Mouse (Mus musculus) hindbrain, embryonic 15.5 days (tissue): Measurements from ENCODE around the gene Ier3. TPM values are rescaled to one million over a fixed set of nuclear protein-coding genes. Genes with fewer than 3 reads are reported as not detected.
"Not testable (repeated sequence)": the region's sequence is repeated elsewhere in the genome, so short reads cannot be mapped to it uniquely, and the experiment has no call there.

Experiments
- ATAC-seq: fragments of 200-750 bp; cut with Nextera tagmentation; 2 replicates; pipeline ENCODE4 v1.8.0; 2017; ENCODE audit warnings: low read depth, moderate number of reproducible peaks, moderate TSS enrichment; ENCODE audit not compliant: low FRiP score
- H3K27ac ChIP-seq: fragments of 300-500 bp; sonication (generic); replicated peaks from 2 replicates; pipeline ENCODE4 v1.5.1; 2015; ENCODE audit warnings: mild to moderate bottlenecking, inconsistent platforms
- H3K27me3 ChIP-seq: fragments of 300-500 bp; sonication (generic); 2 replicates; pipeline ENCODE4 v1.6.1; 2015; ENCODE audit warnings: control low read depth, inconsistent platforms
- H3K36me3 ChIP-seq: fragments of 300-500 bp; sonication (generic); 2 replicates; pipeline ENCODE4 v1.6.1; 2015; ENCODE audit warnings: control low read depth, inconsistent platforms
- H3K4me1 ChIP-seq: fragments of 300-500 bp; sonication (generic); replicated peaks from 2 replicates; pipeline ENCODE4 v1.6.1; 2015; ENCODE audit warnings: control low read depth, inconsistent platforms
- H3K4me2 ChIP-seq: fragments of 300-500 bp; sonication (generic); 2 replicates; pipeline ENCODE4 v1.6.1; 2015; ENCODE audit warnings: moderate library complexity, mild to moderate bottlenecking, inconsistent platforms
- H3K4me3 ChIP-seq: fragments of 300-500 bp; sonication (generic); 2 replicates; pipeline ENCODE4 v1.5.1; 2015; ENCODE audit warnings: mild to moderate bottlenecking, inconsistent platforms
- H3K9ac ChIP-seq: fragments of 300-500 bp; sonication (generic); 2 replicates; pipeline ENCODE4 v1.6.1; 2015; ENCODE audit warnings: inconsistent platforms
- H3K9me3 ChIP-seq: fragments of 300-500 bp; sonication (generic); 2 replicates; pipeline ENCODE4 v1.6.1; 2016; ENCODE audit warnings: control low read depth, inconsistent platforms
- WGBS: fragments of 180-500 bp; shearing (Covaris S2); methylation state at CpG from one replicate; pipeline ENCODE4 v1.1.7; 2015; 5-methylcytosine and 5-hydroxymethylcytosine counted together
- polyA plus RNA-seq: library from polyadenylated mRNA; unstranded; fragments of >200 nt; fragmentation: Nextera tagmentation; extraction: Ambion mirVana; gene quantifications from 2 replicates; pipeline ENCODE4 v1.2.1, GENCODE M21; 2015

The Ier3 gene
- polyA plus RNA-seq, 1 experiment from 2014 or later, result 12.7 TPM

DNA sequence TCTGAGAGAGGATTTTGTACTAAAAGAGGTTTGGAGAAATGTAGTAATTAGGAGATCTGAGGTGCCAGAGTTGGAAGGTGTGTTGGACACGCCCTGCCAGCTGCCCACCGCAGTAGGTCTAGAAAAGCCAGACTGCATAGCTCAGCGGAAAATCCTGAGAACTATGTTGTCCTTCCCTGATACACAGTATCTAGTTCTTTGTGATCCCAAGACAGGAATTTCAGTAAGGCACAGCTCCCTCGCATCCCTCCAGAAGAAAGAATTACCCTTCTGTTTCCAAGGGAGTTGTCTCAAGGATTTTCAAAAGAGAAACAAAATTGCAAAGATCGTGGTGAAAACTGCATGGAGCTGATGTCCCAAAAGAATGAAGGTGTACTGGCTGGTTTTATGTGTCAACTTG lies 17.1 kb downstream of the Ier3 start:
- peaks cover 24% of the 10 kb centered on the region for H3K36me3 ChIP-seq

DNA sequence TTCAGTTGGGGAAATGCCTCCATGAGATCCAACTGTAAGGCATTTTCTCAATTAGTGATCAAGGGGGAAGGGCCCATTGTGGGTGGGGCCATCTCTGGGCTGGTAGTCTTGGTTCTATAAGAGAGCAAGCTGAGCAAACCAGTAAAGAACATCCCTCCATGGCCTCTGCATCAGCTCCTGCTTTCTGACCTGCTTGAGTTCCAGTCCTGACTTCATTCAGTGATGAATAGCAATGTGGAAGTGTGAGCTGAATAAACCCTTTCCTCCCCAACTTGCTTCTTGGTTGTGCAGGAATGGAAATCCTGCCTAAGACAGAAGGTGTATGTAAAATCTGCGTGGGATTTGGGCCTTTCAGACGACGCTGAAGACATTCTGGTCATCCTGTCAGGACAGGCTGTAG lies 17.5 kb downstream of the Ier3 start:
- not testable (repeated sequence) for ATAC-seq, H3K9me3 ChIP-seq, H3K27me3 ChIP-seq
- peak overlapping the region; percentile 84 for H3K4me3 ChIP-seq
- peak overlapping the region; percentile 98 for H3K27ac ChIP-seq
- peaks cover 20% of the 10 kb centered on the region for H3K36me3 ChIP-seq
- peak overlapping the region; percentile 44 for H3K9ac ChIP-seq
- peaks cover 54% of the 10 kb centered on the region for H3K4me1 ChIP-seq
- 57% methylated on average over 3 of the region's 3 CpGs for WGBS
- H3K4me2 ChIP-seq, result peak overlapping the region; percentile 77

More for the DNA sequence above, 17.1 kb downstream of the Ier3 start:
- H3K4me1 ChIP-seq, result peaks cover 59% of the 10 kb centered on the region
- H3K4me2 ChIP-seq, result peak overlapping the region; percentile 77
- no peaks in the 10 kb centered on the region for H3K27me3 ChIP-seq
- peak overlapping the region; percentile 44 for H3K9ac ChIP-seq
- H3K27ac ChIP-seq, result peak overlapping the region; percentile 98
- WGBS, result 2% methylated on average over 5 of the region's 5 CpGs
- H3K9me3 ChIP-seq, result no peaks in the 10 kb centered on the region
- ATAC-seq, result no peak
- peak overlapping the region; percentile 84 for H3K4me3 ChIP-seq

DNA sequence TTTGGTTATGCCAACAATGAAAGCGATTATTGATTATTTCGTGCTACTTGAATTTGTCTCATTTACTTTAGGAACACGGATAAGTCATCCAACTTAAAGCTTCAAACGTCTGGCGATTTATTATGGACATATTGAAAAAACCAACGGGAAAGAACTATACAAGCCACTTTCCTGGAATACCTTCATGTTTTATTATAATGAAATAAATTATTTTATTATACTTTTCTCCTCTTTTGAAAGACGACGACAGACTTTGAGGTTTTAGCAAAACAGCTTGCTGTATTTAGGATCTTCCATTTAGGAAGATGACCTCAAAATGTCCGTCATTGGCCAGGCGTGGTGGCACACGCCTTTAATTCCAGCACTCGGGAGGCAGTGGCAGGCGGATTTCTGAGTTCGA lies 19.1 kb downstream of the Ier3 start:
- H3K36me3 ChIP-seq, result peaks cover 13% of the 10 kb centered on the region
- ATAC-seq, result no peak
- no peaks in the 10 kb centered on the region for H3K27me3 ChIP-seq
- peak overlapping the region; percentile 81 for H3K27ac ChIP-seq
- H3K4me1 ChIP-seq, result peaks cover 39% of the 10 kb centered on the region
- H3K4me2 ChIP-seq, result peak overlapping the region; percentile 63
- H3K9ac ChIP-seq, result no peak overlapping the region; the same call in 1 of the 2 replicates
- peak overlapping the region; percentile 59 for H3K4me3 ChIP-seq
- H3K9me3 ChIP-seq, result no peaks in the 10 kb centered on the region
- 57% methylated on average over 14 of the region's 14 CpGs for WGBS

DNA sequence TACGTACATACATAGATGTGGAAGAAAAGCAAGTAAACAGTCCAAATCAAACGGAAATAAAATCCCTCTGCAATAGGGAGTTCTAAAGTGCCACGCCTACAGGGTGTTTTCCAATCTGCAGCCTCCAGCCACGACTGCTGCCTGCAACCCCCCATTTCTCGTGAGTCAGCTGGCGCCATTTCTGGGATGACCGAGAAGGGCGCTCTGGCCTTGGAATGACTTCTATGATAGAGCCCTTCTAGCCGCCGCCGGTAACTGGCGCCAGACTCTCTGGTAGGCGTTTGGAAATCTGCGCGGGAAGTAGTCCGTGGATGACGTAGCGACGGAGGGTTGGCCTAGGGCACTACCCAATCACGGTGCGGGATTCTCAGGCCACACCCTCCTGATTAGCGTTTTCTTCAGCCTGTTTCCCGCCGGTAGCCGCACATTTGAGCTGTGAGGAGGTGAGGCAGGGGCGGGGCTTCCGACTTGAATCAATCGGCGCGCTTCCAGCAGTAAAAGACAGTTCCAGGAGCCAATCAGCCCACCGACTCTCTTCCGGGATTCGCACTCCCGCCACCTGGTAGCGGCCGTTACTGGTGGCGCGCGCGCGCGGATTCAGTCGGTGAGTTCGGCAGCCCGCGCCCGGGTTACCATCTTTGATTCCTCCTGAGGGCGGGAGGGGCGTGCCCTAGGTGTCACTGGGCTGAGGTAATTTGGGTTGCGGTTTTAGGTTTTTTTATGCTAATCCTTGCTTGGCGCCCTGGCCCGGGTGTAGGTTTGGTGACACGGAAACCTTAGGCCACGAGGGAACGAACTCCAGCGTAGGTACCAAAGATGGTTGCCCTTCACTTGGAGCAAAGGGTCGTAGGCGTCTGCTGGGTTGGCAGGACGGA lies 19.8 kb downstream of the Ier3 start, which contains the start of gene Mdc1:
Gene Mdc1 (plus strand): TSS at position 440 of the 875 bp plus-strand sequence.
- under 1% methylated on average over 59 of the region's 59 CpGs for WGBS
- Histone ChIP-seq H3K9me3 (no peaks in the 10 kb centered on the region), H3K4me2 (peak within 1 kb of the TSS; percentile 63), H3K27me3 (no peaks in the 10 kb centered on the region), H3K4me3 (peak within 1 kb of the TSS; percentile 59), H3K27ac (peak within 1 kb of the TSS; percentile 81), H3K36me3 (peaks cover 14% of the 10 kb centered on the region), H3K4me1 (peaks cover 31% of the 10 kb centered on the region), H3K9ac (peak within 1 kb of the TSS; percentile 43)
- peak; percentile 95 for ATAC-seq

DNA sequence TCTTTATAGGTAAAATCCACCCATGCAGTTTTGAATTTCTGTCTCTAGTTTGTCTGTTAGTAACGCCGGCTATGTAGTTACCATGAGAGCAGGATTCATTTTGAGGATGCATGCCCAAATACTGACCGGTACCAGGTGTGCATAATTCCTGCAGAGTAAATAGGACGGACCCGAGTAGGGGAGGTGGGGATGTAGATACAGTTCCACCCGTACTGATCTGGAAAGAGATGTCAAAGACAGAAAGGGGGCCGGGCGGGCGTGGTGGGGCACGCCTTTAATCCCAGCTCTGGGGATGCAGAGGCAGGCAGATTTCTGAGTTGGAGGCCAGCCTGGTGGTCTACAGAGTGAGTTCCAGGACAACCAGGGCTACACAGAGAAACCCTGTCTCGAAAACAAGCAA lies 20.5 kb downstream of the Ier3 start:
- Histone ChIP-seq H3K27me3 (no peaks in the 10 kb centered on the region), H3K27ac (peak overlapping the region; percentile 79), H3K4me3 (peak overlapping the region; percentile 59), H3K36me3 (peaks cover 16% of the 10 kb centered on the region), H3K9ac (peak overlapping the region; percentile 40), H3K4me1 (peaks cover 29% of the 10 kb centered on the region), H3K9me3 (no peaks in the 10 kb centered on the region), H3K4me2 (peak overlapping the region; percentile 63)
- ATAC-seq, result no peak
- WGBS, result 18% methylated on average over 11 of the region's 11 CpGs

DNA sequence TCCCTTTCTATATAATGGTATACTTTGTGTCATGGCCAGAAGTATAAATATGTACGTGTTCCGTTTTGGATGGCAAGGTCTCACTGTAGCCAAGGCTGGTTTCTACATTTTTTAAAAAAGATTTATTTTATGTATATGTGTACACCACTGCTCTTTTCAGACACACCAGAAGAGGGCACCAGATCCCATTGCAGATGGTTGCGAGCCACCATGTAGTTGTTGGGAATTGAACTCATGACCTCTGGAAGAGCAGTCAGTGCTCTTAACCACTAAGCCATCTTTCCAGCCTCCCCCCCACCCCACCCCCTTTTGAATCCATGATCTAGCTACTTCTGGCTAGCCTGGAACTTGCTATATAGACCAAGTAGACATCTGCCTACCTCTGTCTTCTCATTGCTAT lies 22.0 kb downstream of the Ier3 start:
- no peak overlapping the region for H3K9ac ChIP-seq
- peaks cover 29% of the 10 kb centered on the region for H3K4me1 ChIP-seq
- no peak overlapping the region for H3K4me2 ChIP-seq
- no peak overlapping the region for H3K27ac ChIP-seq
- no peak overlapping the region for H3K4me3 ChIP-seq
- WGBS, result 94% methylated on average over 3 of the region's 3 CpGs
- ATAC-seq, result no peak
- no peaks in the 10 kb centered on the region for H3K27me3 ChIP-seq
- H3K36me3 ChIP-seq, result peaks cover 27% of the 10 kb centered on the region
- H3K9me3 ChIP-seq, result no peaks in the 10 kb centered on the region

DNA sequence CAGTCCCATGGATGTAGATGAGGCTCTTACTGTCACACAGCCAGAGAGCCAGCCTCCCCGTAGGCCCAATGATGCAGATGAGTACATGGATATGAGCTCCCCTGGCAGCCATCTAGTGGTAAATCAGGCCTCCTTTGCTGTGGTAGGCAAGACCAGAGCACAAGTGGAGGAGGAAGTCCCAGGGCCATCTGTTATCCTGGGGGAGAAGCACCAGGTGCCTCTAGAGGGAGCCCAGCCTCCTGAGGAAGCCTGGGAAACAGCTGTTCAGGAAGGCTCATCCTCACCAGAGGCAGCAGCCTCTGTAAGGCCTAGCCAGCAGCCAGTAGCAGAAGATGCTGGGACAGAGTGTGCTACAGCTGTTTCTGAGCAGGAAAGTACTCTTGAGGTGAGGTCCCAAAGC lies 26.6 kb downstream of the Ier3 start:
- peaks cover 62% of the 10 kb centered on the region for H3K36me3 ChIP-seq
- no peak overlapping the region for H3K4me2 ChIP-seq
- H3K4me3 ChIP-seq, result no peak overlapping the region
- H3K9ac ChIP-seq, result no peak overlapping the region
- no peak for ATAC-seq
- H3K9me3 ChIP-seq, result no peaks in the 10 kb centered on the region
- H3K27ac ChIP-seq, result no peak overlapping the region
- no peaks in the 10 kb centered on the region for H3K4me1 ChIP-seq
- H3K27me3 ChIP-seq, result no peaks in the 10 kb centered on the region
- WGBS, result 53% methylated on average over 1 of the region's 1 CpGs

DNA sequence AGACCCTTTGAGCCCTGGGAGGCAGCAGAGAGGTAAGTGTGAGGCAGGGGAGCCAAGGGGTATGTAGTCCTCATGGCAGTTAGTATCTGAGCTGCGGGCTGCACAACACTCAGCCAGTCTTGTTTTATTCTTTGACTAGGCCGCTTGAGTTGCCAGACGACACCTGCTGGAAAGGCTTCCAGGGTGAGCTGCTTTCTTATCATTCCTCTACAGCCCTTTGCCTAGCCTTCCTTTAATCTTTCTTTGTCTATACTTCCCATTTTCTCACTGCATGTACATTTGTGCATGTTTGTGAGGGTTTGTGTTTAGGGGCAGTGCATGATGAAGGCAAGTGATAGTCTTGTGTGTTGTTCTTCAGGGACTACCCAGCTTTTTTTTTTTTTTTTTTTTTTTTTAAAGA lies 29.5 kb downstream of the Ier3 start:
- no peaks in the 10 kb centered on the region for H3K9me3 ChIP-seq
- WGBS, result 89% methylated on average over 3 of the region's 3 CpGs
- no peak overlapping the region for H3K4me2 ChIP-seq
- no peak overlapping the region for H3K27ac ChIP-seq
- peaks cover 58% of the 10 kb centered on the region for H3K36me3 ChIP-seq
- no peaks in the 10 kb centered on the region for H3K27me3 ChIP-seq
- no peak for ATAC-seq
- no peak overlapping the region for H3K4me3 ChIP-seq
- H3K4me1 ChIP-seq, result no peaks in the 10 kb centered on the region
- H3K9ac ChIP-seq, result no peak overlapping the region

DNA sequence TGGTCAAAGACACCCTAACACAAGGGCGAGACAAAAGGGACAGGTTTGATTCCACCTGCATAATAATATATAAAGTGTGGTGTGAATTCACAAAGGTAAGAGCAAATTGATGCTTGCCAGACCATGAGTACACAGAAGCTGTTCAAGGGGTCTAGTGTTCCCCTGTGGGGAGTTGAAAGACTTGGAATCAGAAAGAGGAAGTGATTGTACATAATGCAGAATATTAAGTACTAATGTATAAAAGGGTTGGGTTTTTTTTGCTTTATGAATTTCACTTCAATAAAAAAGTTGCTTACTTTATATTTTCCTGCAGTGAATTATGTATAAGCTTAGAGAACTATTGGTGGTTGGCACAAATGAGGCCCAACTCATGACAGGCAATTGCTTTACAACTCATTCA lies 37.9 kb downstream of the Ier3 start:
- Histone ChIP-seq H3K4me3 (no peak overlapping the region), H3K4me2 (no peak overlapping the region), H3K36me3 (peaks cover 18% of the 10 kb centered on the region), H3K27me3 (no peaks in the 10 kb centered on the region), H3K9me3 (no peaks in the 10 kb centered on the region), H3K27ac (no peak overlapping the region), H3K9ac (no peak overlapping the region), H3K4me1 (peaks cover 10% of the 10 kb centered on the region)
- no peak for ATAC-seq
- WGBS, result 91% methylated on average over 1 of the region's 1 CpGs

DNA sequence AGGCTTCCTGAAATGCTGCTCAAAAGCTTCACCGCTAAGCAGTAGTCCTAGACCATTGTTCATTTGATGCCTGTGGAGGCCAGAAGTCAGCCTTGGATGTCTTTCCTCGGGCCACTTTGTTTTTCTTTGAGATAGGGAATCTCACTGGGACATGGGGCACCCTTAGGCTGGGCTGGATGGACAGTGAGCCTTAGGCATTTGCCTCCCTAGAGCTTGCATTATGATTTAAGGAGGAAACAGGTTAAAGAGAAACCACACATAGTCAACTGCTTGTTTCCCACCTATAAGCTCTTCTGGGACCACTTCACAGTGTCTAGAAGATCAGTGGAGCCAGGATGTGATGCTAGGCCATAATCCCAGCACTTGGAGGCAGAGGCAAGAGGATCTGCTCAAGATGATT lies 38.4 kb downstream of the Ier3 start:
- Histone ChIP-seq H3K9ac (no peak overlapping the region), H3K4me3 (no peak overlapping the region), H3K9me3 (no peaks in the 10 kb centered on the region), H3K27ac (no peak overlapping the region), H3K27me3 (no peaks in the 10 kb centered on the region), H3K4me1 (peaks cover 14% of the 10 kb centered on the region), H3K36me3 (peaks cover 18% of the 10 kb centered on the region), H3K4me2 (no peak overlapping the region)
- ATAC-seq, result no peak
- 68% methylated on average over 2 of the region's 2 CpGs for WGBS

DNA sequence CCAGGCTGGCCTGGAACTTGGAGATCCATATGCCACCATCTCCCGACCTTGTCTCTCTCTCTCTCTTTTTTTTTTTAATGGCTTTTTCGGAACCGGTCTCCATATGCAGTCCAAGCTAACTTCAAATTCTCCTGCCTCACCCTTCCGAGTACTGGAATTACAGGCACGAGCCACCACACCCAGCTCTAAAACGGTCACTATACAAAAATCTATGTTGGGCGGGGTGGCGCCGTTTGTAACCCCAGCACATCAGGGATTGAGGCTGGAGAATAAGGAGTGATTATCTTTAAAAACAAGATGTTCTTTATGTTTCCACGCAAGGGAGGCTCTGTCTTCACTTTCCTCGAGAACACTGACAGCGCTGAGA lies 39.3 kb downstream of the Ier3 start:
- Histone ChIP-seq H3K4me1 (peaks cover 20% of the 10 kb centered on the region), H3K4me2 (peak overlapping the region; percentile 62), H3K27me3 (no peaks in the 10 kb centered on the region), H3K9ac (peak overlapping the region; percentile 78), H3K36me3 (peaks cover 18% of the 10 kb centered on the region), H3K9me3 (no peaks in the 10 kb centered on the region), H3K27ac (peak overlapping the region; percentile 97), H3K4me3 (peak overlapping the region; percentile 85)
- peak; percentile 4; the same call in 1 of the 2 replicates for ATAC-seq
- 4% methylated on average over 12 of the region's 12 CpGs for WGBS

DNA sequence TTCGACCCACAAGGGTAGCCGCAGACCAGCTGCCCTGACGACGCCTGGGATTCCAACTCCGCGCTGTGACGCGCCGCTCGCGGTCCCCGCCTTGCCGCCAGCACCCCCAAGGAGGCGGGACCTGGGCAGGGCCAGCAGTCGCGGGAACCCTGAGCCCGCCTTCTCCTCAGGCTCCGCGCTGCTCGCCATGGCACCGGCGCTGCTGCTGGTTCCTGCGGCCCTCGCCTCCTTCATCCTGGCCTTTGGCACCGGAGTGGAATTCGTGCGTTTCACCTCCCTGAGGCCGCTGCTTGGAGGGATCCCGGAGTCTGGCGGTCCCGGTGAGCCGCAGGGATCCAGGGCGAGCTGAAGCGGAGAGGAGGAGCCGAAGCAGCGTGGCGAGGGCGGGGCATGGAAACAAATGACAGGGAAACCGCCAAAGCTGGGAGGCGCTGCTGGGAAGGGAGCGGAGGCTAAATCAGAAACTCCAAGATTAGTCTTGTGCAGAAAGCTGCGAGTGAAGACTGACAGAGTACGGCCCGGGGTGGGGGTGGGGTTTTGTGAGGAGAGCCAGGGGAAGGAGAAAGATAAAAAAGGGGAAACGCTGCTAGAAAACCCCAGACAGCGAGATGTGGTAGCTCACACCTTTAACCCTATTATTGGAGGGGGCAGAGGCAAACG lies 39.8 kb downstream of the Ier3 start, which contains the start of gene Nrm:
Gene Nrm (plus strand): TSS at position 121 of the 660 bp plus-strand sequence.
- Histone ChIP-seq H3K27me3 (no peaks in the 10 kb centered on the region), H3K9me3 (no peaks in the 10 kb centered on the region), H3K4me3 (peak within 1 kb of the TSS; percentile 85), H3K27ac (peak within 1 kb of the TSS; percentile 97), H3K4me1 (peaks cover 20% of the 10 kb centered on the region), H3K9ac (peak within 1 kb of the TSS; percentile 78), H3K36me3 (peaks cover 18% of the 10 kb centered on the region), H3K4me2 (peak within 1 kb of the TSS; percentile 62)
- ATAC-seq, result peak; percentile 93
- WGBS, result 0% methylated on average over 47 of the region's 47 CpGs
